Mouse (Mus musculus) thymus, adult 18-20 months (tissue): ENCODE results near the gene 5031439G07Rik.
A peak's percentile ranks its signal among the peaks of the same experiment; 100 is the strongest.
"Not testable (repeated sequence)": the region's sequence is repeated elsewhere in the genome, so short reads cannot be mapped to it uniquely, and the experiment has no call there.

ENCODE experiments used
- DNase-seq, 2 experiments: peaks; one replicate each; pipeline ENCODE4 v3.0.0; 2022; ENCODE audit warnings: mixed read lengths in 2 of 2

The 5031439G07Rik gene

DNA sequence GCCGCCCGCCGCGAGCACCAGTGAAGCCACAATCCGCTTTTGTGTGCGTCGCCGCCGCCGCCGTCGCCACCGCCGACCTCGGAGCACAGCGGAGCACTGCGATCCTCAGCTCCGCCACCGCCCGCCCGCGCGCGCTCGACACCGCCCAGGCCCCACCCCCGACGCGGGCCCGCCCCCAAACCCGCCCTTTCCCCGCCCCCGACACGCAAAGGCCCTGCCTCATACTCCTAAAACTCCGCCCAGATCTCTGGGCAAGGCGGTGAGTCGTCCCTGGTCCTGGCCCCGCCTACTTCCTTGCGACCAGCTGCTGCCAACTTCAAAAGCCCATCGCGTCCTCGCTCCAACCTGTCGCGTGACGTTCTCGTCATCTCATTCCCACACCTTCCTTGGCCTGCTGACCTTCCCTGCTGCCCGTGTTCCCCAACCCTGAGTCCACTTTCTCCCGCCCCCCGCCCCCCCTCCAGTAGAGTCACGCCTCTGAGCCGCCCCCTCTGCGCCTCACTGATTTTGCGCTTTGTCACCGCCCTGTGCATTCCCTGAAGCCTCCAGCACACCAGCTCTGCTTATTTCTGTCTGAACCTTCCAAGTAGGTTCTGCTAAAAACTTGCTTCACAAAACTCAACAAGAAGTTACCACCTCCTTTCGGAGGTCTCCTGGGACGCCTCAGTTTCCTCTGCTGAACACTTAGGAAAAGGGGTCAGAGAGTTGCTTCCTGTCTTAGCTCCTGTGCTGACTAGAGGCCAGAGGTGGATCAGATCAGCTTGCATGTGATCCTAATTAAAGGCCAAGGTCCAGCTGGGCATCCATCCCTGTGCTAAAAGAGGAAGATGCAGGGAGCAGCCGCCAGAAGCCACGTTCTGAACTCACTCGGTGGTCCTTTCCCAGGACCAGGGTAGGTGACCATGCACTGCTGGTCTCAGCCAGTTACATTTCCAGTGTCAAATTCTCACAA lies at the start of gene 5031439G07Rik:
5031439G07Rik (minus strand) TSS at position 678 of the 952 bp plus-strand sequence.
- DNase-seq, result peak; percentile 88 to 92

DNA sequence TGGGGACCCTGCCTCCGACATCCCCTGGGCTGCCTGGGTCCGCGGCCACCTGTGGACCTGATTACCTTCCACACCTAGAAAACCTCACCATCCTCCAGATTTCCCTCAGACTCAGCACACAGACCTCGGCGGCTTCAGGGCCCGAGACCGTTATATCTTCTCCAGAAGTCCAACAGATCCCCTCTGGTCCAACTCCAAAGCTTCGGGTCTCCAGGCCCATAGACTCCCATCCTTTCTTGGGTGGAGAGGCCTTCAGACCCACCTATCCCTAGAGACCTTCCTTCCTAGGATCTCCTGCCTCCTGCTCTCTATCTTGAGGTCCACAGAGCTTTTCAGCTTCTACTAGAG lies 49.0 kb upstream of the 5031439G07Rik start:
- DNase-seq, result no peak

DNA sequence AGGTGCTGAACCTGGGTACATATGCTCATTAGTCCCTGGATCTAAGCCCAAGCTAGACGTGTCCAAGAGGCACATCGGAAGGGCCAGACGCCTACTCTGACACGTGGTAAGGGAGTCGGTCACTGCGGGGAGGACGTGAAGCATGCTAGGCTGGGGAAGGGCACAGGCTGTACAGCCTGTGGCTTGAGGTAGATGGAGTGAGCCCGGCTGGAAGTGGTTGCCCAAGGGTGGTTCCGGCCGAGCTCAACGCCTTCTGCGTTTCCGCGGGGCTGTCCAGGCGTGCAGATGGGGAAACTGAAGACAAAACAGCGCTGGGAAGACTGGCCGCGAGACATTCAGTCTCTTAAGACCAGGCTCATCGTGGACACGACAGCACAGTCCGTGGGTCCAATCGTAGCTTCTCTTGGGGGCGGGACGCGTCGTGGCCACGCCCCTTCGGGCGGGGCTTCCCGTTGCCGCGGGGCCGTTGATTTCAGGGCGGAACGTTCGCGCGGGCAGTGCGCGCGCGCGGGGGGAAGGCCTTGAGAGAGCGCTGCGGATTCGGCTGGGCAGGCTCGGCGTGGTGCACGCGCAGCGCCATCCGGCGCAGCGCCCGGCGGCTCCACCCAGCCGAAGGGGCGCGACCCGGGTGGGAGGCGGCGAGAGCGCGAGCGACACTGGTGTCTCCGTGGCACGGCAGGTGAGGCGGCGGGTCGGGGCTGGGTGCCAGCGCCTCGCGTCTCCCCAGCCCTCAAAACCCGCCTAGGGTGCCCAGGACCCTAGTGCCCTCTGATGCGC lies 48.4 kb upstream of the 5031439G07Rik start:
- peak; percentile 92 for DNase-seq

DNA sequence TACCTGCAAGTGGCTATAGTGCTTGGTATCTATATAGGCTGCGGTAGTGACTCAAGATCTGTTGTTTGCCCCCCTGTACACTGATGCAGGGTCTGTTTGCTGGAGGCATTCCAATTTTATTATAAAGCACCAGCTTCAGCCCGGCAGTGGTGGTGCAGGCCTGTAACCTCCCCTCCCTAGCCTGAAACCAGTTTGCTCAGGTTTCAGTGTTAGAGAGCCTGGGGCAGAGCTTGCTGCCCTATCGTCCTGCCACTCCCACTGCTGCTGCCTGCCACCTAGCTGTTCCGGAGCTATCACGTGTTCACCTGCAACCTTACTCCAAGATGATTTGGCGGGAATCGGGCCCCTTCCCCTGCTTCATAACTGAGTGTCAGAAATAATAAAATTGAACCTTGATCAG lies 45.6 kb upstream of the 5031439G07Rik start:
- DNase-seq, result not testable (repeated sequence)

DNA sequence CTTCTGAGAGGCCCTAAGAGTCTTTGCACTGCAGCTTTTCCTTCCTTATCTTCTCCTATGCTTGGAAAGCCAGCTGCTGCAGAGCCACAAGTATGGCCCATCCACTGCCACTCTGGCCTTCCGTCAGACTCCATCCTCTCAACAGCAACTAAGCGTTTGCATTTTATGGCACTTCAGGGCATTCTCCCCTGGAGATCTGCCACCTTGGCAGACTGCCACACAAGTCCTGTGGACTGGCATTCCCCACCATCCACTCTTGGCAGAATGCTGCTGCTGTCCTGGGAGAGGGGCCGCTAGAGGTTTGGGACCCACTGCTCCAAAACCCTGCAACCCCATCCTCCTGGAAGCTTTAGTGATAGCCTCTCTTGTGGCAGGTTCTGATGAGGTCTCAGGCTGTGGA lies 43.5 kb upstream of the 5031439G07Rik start:
- DNase-seq, result no peak

DNA sequence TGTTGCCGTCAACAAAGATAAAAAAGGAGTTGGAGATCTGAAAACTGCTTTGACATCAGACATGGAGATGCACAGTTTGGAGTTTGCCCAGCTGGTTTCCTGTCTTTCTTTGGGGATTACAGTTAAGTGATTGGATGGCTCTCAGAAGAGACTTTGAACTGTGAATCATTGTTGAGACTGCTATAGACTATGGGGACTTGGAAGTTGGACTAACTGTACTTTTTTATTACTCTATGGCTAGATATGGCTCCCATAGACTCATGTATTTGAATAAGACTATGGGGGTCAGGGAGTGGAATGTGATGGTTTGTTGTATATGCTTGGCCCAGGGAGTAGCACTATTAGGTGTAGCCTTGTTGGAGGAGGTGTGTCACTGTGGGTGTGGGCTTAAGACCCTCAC lies 42.3 kb upstream of the 5031439G07Rik start:
- DNase-seq, result not testable (repeated sequence)

DNA sequence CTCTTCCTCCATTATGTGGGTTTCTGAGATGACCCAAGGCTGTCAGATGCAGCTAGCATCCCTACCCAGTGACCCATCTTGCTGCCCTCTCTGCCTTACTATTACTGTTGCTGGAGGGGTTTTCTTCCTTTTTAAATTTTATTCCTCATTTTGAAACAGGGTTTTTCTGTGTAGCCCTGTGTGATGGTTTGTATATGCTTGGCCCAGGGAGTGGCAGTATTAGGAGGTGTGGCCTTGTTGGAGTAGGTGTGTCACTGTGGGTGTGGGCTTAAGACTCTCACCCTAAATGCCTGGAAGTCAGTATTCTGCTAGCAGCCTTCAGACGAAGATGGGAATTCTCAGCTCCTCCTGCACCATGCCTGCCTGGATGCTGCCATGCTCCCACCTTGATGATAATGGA lies 40.3 kb upstream of the 5031439G07Rik start, which contains the start of gene Fam118a:
Fam118a (plus strand) TSS at position 301 of the 400 bp plus-strand sequence.
- not testable (repeated sequence) for DNase-seq

DNA sequence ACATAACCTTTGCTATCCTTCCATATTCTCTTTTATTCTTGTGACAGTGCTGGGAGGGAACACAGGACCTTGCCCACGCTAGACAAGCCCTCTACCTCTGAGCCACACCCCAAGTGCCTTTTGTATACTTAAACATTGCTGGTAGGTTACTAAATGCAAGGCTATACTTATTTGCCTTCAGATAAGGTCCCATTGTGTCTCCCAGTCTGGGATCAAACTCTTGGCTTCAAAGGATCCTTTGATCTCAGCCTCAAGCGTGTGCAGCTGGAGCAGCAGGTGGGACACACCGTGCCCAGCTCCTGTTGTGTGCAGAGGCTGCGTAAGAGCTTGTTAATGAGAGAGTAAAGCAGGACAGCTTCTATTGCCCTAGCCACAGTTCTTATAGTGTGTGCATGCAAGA lies 39.4 kb upstream of the 5031439G07Rik start:
- DNase-seq, result no peak

DNA sequence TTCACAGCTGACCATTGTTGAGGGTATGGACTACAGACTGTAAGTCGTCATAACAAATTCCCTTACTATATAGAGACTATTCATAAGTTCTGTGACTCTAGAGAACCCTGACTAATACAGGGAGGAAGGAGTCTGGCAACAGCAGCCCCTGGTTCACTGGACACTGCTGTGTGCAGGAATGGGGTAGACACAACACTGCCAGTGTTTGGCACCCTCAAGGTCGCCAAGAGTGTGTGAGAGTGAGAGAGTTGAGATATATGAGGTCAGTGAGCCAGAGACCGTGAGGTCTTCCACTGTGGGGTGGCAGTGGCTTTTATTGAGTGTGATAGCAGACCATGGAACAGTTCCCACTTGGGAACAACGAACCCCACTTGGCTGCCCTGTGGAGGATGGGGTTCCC lies 37.8 kb upstream of the 5031439G07Rik start:
- DNase-seq, result no peak

DNA sequence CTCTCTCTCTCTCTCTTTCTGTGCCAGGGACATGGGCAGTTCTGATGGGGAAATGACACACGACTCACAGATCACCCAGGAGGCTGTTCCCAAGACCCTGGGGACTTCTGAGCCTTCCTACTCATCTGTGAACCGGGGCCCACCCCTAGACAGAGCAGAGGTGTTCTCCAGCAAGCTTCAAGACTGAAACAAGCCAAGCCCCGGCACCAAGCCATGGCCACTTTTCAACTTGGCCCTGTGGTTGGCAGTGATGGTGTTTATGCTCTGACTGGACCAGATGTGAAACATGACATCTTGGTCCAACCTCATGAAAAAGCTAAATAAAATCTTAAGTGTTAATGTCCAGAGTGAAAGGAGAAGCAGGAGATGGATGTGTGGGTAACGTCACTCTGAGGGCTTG lies 33.9 kb upstream of the 5031439G07Rik start:
- no peak for DNase-seq

DNA sequence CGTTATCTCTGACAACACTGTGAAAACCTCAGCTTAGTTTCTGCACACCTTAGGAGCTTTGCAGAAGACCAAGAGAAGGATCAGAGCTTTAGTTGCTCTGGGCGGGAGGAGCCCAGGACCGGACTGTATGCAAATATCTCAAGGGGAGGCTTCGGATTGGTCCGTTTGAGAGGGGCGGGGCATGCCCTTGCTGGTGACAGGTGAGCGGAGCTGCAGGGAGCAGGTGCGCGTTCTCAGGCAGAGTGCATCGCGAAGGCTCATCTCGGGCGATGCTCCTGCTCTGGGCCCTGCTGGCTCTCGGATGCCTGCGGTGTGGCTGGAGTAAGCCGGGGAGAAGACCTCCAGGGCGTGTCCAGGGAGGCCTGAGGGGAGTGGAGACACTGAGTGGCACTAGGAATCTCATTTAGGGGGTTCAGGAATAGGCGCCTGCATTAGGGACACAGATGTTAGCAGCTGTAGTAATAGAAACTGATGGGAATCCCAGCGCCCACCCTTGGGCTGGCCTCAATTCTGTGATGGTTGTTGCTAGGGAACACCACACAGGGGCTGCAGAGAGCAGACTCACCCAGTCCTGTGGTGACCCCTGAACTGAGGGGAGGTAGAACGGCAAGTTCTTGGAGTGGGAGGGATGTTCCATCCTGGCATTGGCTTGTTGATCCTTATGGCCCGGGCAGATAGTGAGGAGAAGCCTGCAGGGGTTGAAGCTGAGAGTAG lies 28.8 kb upstream of the 5031439G07Rik start, which contains the start of gene Upk3a:
Upk3a (plus strand) TSS at position 191 of the 714 bp plus-strand sequence.
- DNase-seq, result peak in 1 of 2 experiments; percentile 15

DNA sequence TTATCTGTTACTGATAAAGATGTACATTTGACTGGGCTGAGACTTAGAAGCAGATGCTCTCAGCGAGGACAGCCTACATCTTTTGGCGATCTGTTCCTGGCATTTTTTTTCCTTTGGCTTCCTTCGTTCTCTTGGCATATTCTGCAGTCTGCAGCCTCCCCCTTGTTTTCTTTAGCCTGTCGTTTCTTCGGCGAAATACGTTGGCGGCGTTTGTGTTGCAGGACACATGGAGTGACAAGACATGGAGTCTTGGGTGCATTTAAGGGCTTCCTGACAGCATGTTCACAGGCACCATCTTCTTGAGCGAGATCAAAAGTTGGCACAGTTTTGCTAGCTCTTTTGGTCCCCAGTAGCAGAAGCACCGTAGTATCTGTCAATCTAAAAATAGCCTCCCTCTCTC lies 27.4 kb upstream of the 5031439G07Rik start:
- DNase-seq, result no peak

DNA sequence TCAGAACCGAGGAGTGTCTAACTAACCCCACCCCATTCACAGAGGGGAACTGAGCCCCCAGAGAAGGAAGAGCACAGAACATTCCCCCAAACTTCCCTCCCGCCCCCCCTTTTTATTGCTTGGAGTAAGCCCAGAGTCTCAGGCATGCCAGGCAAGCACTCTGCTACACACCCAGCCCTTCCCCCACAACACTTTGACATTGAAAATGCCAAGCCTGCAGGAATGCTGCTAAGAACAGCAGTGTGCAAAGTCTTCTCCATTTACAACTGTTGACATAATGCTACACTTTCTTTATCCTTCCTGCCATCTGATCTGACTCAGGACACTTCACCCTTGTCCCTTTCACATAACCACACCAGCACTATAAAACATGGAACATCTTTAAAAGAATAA lies 24.3 kb upstream of the 5031439G07Rik start:
- DNase-seq, result no peak

DNA sequence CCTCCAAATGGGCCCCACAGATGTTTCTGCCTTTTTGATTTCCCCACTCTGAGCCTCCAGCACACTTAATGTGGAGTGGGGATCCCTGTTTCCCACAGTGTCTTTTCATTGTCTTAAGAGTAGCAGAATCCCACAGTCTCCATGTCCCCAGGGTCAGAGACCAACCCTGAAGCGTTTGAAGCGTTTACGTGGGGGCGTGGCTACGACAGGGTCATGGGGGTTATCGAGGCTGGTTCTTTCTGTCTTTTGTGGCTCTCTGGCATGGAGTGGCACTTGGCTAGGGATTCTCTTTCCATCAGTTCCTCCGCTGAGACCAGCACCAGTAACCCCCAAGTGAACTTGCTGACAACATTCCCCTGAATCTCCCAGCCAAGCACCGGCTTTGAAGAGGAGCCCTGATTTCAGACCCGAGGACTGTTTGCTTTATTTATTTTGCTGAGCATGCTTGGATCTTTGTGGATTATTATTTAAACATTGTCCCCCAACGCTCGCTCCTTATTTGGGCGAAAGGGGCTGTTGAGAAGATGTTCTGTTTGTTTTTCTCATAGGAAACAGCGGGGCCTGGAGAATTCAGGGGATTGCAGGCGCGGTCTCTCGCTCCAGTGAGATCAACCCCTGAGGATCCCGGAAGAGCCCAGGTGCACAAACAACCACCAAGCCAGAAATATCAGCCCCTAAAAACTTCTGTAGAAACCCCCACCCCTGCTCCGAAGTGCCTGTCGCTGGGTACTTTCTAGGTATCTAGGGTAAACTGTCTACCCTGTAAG lies 23.7 kb upstream of the 5031439G07Rik start:
- no peak for DNase-seq

DNA sequence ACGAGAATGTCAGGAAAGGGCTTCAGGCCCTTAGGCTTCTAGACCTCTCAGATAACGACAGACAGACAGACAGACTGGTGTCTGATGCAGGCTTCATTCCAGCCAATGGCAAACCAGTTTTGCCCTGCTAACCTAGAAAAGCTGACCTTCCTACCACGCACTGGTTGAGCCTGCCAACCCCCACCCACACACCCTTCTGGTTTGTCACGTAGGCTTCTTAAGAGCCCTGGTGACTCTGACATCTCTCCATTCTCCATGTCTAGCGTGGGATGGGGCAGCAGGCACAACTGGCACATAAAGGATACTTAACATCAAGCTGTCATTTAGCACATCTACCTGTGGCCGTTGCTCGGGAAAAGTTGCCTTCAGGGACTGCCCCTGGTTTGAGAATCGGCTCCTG lies 21.3 kb upstream of the 5031439G07Rik start:
- no peak for DNase-seq

DNA sequence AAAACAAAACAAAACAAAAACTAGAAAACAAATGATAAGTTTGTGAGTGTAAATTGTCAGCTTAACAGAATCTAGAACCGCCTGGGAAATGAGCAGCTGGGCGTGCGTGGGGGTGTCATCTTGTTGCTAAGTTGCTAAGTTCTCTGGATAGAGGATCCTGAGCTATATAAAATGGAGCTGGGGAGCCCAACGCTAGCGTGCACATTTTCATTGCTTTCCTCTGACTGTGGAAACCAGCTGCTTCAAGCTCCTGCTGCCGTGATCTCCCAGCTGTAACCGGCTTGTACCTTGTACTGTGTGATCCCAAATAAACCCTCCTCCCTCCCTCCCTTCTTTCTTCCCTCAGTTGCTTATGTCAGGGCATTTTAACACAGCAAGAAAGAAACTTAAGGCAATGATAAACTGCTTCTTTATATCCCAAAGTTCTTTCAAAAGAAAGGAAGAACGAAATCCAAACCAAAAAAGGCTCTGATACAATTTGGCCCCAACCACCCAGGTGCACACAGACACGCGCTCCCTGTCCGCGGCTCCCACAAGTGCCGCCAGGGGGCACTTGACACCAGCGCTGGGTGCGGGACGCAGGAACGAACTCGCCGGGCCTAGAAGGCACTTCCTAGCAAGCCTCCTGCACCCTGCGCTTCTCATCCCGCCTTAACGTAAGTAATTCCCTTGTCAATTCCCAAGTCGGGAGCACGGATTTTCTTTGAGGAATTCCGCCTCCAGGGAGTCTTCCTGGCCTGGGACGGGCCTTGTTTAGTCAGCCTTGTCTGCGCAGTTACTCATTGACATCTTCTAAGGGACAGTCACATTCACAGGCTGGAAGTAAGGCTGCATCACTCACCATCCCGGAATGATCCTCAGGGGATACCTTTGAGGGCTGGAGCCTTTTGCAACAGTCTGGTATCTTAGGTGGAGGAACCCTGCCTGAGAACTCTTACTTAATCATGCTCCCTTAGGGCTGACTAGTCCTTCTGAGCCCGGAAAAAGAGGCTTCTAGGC lies 12.9 kb upstream of the 5031439G07Rik start:
- peak; percentile 48 to 53 for DNase-seq

DNA sequence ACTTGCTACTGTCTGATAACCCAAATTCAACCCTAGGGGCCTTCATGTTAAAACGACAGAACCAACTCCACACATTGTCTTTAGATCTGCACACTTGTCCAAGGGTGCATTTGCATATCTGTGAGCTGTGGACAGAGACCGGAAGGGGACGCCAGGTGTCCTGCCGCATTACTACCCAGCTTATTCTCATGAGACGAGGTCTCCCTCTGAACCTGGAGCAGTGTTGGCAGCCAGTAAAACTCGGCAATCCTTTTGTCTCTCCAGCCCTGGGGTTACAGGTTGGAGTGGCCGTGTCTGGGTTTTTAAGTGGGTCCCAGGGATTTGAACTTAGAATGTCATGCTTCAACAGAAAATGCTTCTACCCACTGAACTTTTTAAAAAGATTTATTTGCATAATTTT lies 11.6 kb upstream of the 5031439G07Rik start:
- no peak for DNase-seq

DNA sequence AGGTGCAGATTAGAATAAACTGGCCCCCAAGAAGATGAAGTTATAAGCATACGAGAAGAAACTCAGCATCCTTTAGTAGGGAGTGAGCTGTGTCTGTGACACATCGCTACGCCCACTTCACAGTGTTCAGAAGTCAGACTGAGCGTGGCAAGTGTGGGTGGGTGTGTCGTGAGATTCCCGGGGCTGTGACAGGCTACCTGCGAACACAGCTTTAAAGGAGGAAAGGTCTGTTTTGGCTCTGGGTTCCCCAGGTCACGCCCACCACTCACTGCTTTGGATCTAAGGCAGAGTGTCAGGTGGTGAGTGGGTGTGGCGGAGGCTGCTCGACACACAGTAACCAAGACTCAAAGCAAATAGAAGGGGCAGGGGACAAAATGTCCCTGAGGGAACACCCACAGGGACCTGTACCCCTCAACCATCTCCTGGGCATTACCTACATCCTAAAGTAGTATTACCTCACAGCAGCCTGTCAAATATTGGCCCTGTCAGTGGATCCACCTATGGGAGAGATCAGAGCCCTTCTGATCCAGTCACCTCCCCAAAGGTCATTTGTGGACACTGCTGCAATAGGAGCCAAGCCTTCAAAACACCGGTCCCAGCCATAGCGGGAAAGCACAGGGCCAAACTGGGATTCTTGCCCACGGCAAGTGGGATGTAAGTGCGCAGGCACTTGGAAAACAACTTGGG lies 9.6 kb upstream of the 5031439G07Rik start:
- no peak for DNase-seq

DNA sequence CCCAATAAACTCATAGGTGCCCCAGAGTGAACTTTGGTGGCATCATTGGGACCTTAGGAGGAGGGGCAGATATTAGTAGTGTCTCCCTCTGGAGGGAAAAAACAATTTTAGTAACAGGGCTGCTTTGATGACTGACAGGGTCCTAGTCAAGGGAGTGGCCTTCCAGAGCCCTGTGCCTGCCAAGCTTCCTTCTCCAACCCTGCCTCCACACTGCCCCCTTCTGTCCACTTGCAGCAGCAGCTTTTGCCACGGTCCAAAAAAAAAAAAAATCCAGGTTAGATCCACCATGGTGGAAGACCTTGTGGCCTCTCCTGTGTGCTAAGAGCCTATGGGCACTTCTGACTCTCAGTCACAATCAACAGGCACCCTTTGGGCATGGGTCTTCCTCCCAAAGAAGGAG lies 7.6 kb upstream of the 5031439G07Rik start:
- DNase-seq, result no peak

DNA sequence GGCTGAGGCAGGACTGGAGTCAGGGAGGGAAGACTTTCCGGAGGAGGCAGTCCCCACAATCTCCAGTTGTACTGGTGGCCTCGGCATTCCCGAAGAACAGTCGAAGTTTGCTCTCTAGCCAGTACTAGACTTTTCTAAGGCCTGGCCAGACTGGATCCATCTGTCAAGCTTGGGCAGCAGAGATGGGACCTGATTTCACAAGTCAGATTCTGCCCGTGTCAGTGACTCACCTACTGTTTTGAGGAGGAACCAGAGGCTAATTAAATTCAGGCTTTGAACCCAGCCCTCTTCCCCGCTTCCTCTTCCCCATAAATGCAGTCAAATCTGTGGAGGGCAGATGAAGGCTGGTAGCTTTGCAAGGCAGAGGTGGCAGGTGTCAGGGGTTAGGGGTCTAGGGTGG lies 6.7 kb upstream of the 5031439G07Rik start:
- DNase-seq, result no peak
